Mouse (Mus musculus) heart, adult 11 months (tissue): Measurements from ENCODE around the gene Stx8.

Source experiments
- DNase-seq: peaks from one replicate; pipeline ENCODE4 v3.0.0; 2022

Gene Stx8

GRCm38 (mm10) chr11:68239756-68240155 is 273.8 kb downstream of the Stx8 start:
- no peak for DNase-seq

DNA sequence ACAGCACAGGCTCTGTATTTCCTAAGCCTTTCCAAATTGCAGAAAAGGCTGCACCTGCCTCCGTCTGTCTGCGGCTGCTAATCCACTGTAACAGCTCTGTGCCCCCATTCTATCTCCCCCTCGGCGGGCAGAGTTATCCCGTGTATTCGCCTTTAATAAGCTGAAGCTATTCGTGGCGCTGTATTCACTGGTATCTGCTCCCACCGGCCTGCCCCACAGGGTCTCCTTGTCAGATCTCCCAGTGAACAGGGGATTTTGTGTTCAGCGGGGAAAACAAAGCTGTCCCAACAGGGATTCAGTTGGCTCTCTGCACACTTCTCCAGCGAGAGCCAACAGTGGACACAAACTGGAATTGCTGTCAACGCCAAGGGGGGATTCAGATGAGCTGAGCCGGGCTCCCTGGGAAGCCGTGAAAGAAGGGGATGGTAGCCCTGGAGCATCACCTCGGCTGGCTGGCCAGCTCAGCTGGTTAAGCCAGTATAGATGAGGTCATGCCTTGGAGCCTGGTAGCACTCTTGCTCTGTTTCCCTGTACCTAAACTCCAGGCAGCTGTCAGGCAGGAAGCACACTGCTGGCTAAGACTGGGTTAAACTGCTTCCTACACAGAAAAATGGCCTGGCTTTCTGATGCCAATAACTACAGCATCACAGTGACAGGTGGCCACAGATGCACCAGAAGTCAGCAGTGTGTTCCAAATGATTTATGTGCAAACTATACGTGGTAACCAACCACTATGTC is 278.4 kb downstream of the Stx8 start:
- DNase-seq: no peak

- DNase-seq: no peak
Observed at GRCm38 (mm10) chr11:68244992-68245261, 278.9 kb downstream of the Stx8 start.

- no peak for DNase-seq
Observed at GRCm38 (mm10) chr11:68247897-68248296, 281.9 kb downstream of the Stx8 start.

- no peak for DNase-seq
Observed at GRCm38 (mm10) chr11:68250106-68250505, 284.1 kb downstream of the Stx8 start.

DNA sequence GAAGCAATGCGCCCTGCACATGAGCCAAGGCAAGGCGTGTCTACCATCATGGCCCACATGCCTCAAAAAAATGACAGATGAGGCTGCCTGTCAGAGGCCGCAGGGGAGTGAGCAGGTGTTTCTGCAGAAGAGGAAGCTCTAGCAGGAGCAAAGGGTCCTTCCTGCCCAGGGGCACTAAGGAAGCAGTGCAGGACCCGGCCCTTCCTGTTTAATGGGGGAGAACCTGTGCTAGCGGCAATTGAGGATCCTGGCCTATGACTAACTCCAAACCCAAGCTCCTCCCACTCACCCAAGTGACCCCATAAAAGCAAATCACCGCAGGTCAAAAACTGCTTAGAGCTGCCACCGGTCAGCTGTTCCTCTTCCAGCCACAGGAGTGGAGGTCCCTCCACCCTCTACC is 287.5 kb downstream of the Stx8 start:
- DNase-seq: no peak
